Mouse (Mus musculus) forebrain, postnatal 0 days (tissue): ENCODE data around the gene Pparg. TPM values are rescaled to one million over a fixed set of nuclear protein-coding genes. Genes with fewer than 3 reads are reported as not detected.
A peak's percentile ranks its signal among the peaks of the same experiment; 100 is the strongest.

Experiments
- ATAC-seq: fragments of 200-750 bp; cut with Nextera tagmentation; 2 replicates; pipeline ENCODE4 v1.8.0; 2017; ENCODE audit warnings: mild to moderate bottlenecking, moderate library complexity
- DNase-seq: peaks from one replicate; pipeline ENCODE4 v3.0.0-alpha.2; 2015
- H3K27ac ChIP-seq: fragments of 300-500 bp; sonication (generic); 2 replicates; pipeline ENCODE4 v1.5.1; 2014; ENCODE audit warnings: low read depth, mild to moderate bottlenecking, antibody characterized with exemption, low read length, moderate library complexity, mixed read lengths
- H3K27me3 ChIP-seq: fragments of 300-500 bp; sonication (generic); 2 replicates; pipeline ENCODE4 v1.6.1; 2014; ENCODE audit warnings: mild to moderate bottlenecking, low read length, mixed read lengths; ENCODE audit not compliant: insufficient read depth
- H3K36me3 ChIP-seq: fragments of 300-500 bp; sonication (generic); 2 replicates; pipeline ENCODE4 v1.6.1; 2014; ENCODE audit warnings: mild to moderate bottlenecking, moderate library complexity; ENCODE audit not compliant: insufficient read depth
- H3K4me1 ChIP-seq: fragments of 300-500 bp; sonication (generic); 2 replicates; pipeline ENCODE4 v1.6.1; 2014; ENCODE audit warnings: antibody characterized with exemption; ENCODE audit not compliant: insufficient read depth
- H3K4me2 ChIP-seq: fragments of 300-500 bp; sonication (generic); 2 replicates; pipeline ENCODE4 v1.6.1; 2014; ENCODE audit warnings: low read depth, mild to moderate bottlenecking, moderate library complexity
- H3K4me3 ChIP-seq: fragments of 300-500 bp; sonication (generic); 2 replicates; pipeline ENCODE4 v1.5.1; 2014; ENCODE audit warnings: low read depth, low read length, mixed read lengths
- H3K9ac ChIP-seq: fragments of 300-500 bp; sonication (generic); 2 replicates; pipeline ENCODE4 v1.6.1; 2014; ENCODE audit warnings: mild to moderate bottlenecking
- H3K9me3 ChIP-seq: fragments of 300-500 bp; sonication (generic); 2 replicates; pipeline ENCODE4 v1.6.1; 2016; ENCODE audit warnings: low read length
- CTCF ChIP-seq: sonication (generic); IDR thresholded peaks from 2 replicates; pipeline ENCODE4 v1.5.1; 2016; ENCODE audit warnings: antibody characterized with exemption, control low read depth, low read depth
- WGBS: fragments of 180-500 bp; shearing (Covaris S2); extraction: QIAGEN DNeasy Blood & Tissue Kit; methylation state at CpG from one replicate; pipeline ENCODE4 v1.1.7; 2014; 5-methylcytosine and 5-hydroxymethylcytosine counted together
- polyA plus RNA-seq: library from polyadenylated mRNA; unstranded; fragments of >200 nt; fragmentation: Nextera tagmentation; extraction: Ambion mirVana; gene quantifications from 2 replicates; pipeline ENCODE4 v1.2.1, GENCODE M21; 2015
- total RNA-seq: library from RNA; depleted of rRNA; stranded (reverse); fragments of >200 nt; gene quantifications from 2 replicates; pipeline ENCODE4 v1.2.3, GENCODE M21; 2014

The Pparg gene
- total and polyA plus RNA-seq, 2 experiments from 2014 or later, result 0.13 to 0.52 TPM

- 95% methylated on average over 4 of the region's 4 CpGs for WGBS
- H3K9ac ChIP-seq, result no peak overlapping the region
- H3K4me3 ChIP-seq, result no peak overlapping the region
- H3K9me3 ChIP-seq, result no peaks in the 10 kb centered on the region
- H3K4me1 ChIP-seq, result peaks cover 6% of the 10 kb centered on the region; the same call in 1 of the 2 replicates
- H3K4me2 ChIP-seq, result no peak overlapping the region
- no peak overlapping the region for H3K27ac ChIP-seq
- ATAC-seq (no peak), DNase-seq (no peak)
- H3K36me3 ChIP-seq, result no peaks in the 10 kb centered on the region
- no peak for TF ChIP-seq CTCF
- no peaks in the 10 kb centered on the region for H3K27me3 ChIP-seq
Measured at GRCm38 (mm10) chr6:115319686-115320085, 41.1 kb upstream of the Pparg start.

- Histone ChIP-seq H3K4me3 (no peak overlapping the region), H3K9ac (no peak overlapping the region), H3K4me2 (no peak overlapping the region), H3K4me1 (peaks cover 6% of the 10 kb centered on the region; the same call in 1 of the 2 replicates), H3K27ac (no peak overlapping the region), H3K27me3 (no peaks in the 10 kb centered on the region), H3K36me3 (no peaks in the 10 kb centered on the region), H3K9me3 (no peaks in the 10 kb centered on the region)
- no peak for ATAC-seq
- WGBS, result 89% methylated on average over 8 of the region's 8 CpGs
- TF ChIP-seq CTCF, result no peak
- no peak for DNase-seq
Measured at GRCm38 (mm10) chr6:115320927-115321714, 39.6 kb upstream of the Pparg start.

GRCm38 (mm10) chr6:115321883-115322351, 38.8 kb upstream of the Pparg start:
- Histone ChIP-seq H3K36me3 (no peaks in the 10 kb centered on the region), H3K9me3 (no peaks in the 10 kb centered on the region), H3K27ac (no peak overlapping the region), H3K4me3 (no peak overlapping the region), H3K4me1 (peaks cover 6% of the 10 kb centered on the region; the same call in 1 of the 2 replicates), H3K4me2 (no peak overlapping the region), H3K27me3 (no peaks in the 10 kb centered on the region), H3K9ac (no peak overlapping the region)
- 50% methylated on average over 6 of the region's 6 CpGs for whole genome bisulfite sequencing
- peak; percentile 60 for ATAC-seq
- peak; percentile 38 for DNase-seq
- no peak for TF ChIP-seq CTCF

- Histone ChIP-seq H3K9me3 (no peaks in the 10 kb centered on the region), H3K27me3 (no peaks in the 10 kb centered on the region), H3K9ac (no peak overlapping the region), H3K4me2 (no peak overlapping the region), H3K4me1 (peaks cover 6% of the 10 kb centered on the region; the same call in 1 of the 2 replicates), H3K36me3 (no peaks in the 10 kb centered on the region), H3K27ac (no peak overlapping the region), H3K4me3 (no peak overlapping the region)
- TF ChIP-seq CTCF, result no peak
- DNase-seq (no peak), ATAC-seq (no peak)
- WGBS, result 92% methylated on average over 5 of the region's 5 CpGs
Measured at GRCm38 (mm10) chr6:115322956-115323355, 37.8 kb upstream of the Pparg start.

GRCm38 (mm10) chr6:115330964-115331363, 29.8 kb upstream of the Pparg start:
- Histone ChIP-seq H3K36me3 (no peaks in the 10 kb centered on the region), H3K27me3 (no peaks in the 10 kb centered on the region), H3K4me3 (no peak overlapping the region), H3K9ac (no peak overlapping the region), H3K4me2 (no peak overlapping the region), H3K9me3 (no peaks in the 10 kb centered on the region), H3K27ac (no peak overlapping the region), H3K4me1 (no peaks in the 10 kb centered on the region)
- no peak for TF ChIP-seq CTCF
- ATAC-seq, result no peak
- DNase-seq, result no peak

GRCm38 (mm10) chr6:115333099-115333694, 27.6 kb upstream of the Pparg start:
- WGBS, result 55% methylated on average over 2 of the region's 2 CpGs
- no peaks in the 10 kb centered on the region for H3K36me3 ChIP-seq
- H3K9me3 ChIP-seq, result no peaks in the 10 kb centered on the region
- no peak overlapping the region for H3K4me2 ChIP-seq
- no peak for DNase-seq
- H3K27ac ChIP-seq, result no peak overlapping the region
- no peak for TF ChIP-seq CTCF
- ATAC-seq, result no peak
- no peak overlapping the region for H3K9ac ChIP-seq
- no peaks in the 10 kb centered on the region for H3K27me3 ChIP-seq
- H3K4me1 ChIP-seq, result no peaks in the 10 kb centered on the region
- no peak overlapping the region for H3K4me3 ChIP-seq

GRCm38 (mm10) chr6:115335536-115335935, 25.2 kb upstream of the Pparg start:
- no peak for TF ChIP-seq CTCF
- 50% methylated on average over 6 of the region's 6 CpGs for WGBS
- no peak for ATAC-seq

More at GRCm38 (mm10) chr6:115335536-115335935, 25.2 kb upstream of the Pparg start:
- no peak overlapping the region for H3K4me2 ChIP-seq
- H3K4me3 ChIP-seq, result no peak overlapping the region
- H3K4me1 ChIP-seq, result no peaks in the 10 kb centered on the region
- no peak overlapping the region for H3K9ac ChIP-seq
- H3K27me3 ChIP-seq, result no peaks in the 10 kb centered on the region
- no peak for DNase-seq
- H3K27ac ChIP-seq, result no peak overlapping the region
- H3K36me3 ChIP-seq, result no peaks in the 10 kb centered on the region
- H3K9me3 ChIP-seq, result no peaks in the 10 kb centered on the region
